Mouse (Mus musculus) forelimb bud, embryonic 11.5 days (tissue): ENCODE measurements around the gene Mvp.

Experiments
- DNase-seq: peaks from one replicate; pipeline ENCODE4 v3.0.0-alpha.2; 2012; ENCODE audit warnings: low read depth, low spot score

Gene Mvp

DNA sequence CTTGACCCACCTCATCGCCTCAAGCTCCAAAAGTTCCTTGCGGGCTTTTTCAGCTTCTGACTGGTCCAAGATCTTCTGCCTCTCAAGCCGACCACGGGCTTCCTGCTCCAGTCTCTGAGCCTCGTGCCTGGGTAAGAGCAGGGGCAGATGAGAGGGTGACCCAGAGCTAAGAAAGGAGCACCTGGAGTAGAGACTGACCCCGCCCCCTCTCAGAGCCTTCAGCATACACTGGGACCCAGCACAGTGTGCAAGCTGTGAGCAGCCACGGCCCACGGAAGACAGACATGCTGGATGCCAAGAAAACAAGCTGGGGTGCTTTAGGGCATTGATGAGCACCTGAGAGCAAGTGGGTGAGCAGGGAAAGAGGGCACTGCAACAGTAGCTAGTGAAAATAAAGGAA is 25.6 kb downstream of the Mvp start:
- DNase-seq, result no peak

DNA sequence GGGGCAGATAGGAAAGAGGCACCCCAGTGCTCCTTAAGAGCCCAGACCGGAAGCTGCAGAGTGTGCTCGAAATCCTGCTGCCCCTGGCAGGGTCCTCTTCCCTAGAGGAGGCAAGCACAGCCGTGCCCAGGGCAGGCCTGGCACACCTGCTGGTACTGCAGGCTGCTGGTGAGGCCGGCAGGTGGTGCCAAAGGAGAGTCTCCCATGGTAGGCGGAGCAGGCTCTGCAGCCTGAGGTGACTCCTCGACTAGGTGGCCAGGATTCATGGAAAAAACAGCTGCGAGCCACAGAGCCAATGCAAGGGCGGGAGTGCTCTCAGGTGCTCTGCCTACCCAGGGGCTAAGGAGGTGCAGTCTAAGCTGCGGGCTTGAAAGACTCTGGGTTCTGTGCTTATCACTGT is 28.1 kb downstream of the Mvp start:
- no peak for DNase-seq

DNA sequence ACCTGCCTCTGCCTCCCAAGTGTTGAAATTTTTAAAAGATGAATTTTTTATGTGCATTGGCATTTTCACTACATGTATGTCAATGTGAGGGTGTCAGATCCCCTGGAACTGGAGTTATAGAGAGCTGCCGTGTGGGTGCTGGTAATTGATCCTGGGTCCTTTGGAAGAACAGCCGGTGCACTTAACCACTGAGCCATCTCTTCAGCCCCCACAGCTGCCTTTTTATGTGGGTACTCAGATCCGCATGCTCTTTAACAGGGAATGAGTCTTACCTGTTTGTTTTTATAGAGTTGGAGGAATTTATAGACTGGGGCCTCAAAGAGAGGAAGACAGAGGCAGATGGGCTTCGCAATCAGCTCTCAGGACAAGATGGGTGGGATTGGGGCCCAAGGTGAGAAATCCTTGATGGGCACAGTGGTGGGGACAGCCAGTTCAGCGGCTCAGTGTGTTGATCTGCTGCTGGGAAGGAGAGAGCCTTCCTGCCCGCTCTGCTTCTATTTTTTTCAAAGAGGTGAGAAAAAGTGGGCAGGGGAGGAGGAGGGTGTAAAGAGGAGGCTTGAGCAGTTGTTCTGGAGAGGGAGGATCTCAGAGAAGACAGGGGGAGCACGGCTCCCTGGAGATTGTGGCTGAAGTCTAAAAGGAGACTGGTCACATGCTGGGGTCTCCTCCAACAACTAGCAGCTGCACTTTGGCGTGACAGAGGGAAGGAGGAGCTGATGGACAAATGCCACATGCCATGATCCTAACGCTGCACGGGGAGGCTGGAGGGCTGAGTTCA is 29.6 kb downstream of the Mvp start:
- DNase-seq, result no peak

DNA sequence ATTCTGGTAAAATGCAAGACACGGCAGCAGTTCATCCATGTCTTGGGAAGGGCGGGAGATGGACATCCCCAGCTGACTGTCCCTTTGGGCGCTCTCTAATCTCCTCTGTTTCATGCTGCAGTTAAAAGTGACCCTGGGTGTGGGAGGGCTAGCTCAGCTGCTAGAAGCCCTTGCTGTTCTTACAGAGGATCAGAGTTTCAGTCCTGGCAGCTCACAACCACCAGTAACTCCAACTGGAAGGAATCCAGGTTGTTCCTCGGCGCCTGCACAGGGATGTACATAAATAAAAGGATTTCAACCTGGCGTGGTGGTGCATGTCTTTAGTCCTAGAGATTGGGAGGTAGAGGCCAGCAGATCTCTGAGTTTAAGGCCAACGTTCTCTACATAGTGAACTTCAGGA is 31.3 kb downstream of the Mvp start:
- DNase-seq, result no peak

DNA sequence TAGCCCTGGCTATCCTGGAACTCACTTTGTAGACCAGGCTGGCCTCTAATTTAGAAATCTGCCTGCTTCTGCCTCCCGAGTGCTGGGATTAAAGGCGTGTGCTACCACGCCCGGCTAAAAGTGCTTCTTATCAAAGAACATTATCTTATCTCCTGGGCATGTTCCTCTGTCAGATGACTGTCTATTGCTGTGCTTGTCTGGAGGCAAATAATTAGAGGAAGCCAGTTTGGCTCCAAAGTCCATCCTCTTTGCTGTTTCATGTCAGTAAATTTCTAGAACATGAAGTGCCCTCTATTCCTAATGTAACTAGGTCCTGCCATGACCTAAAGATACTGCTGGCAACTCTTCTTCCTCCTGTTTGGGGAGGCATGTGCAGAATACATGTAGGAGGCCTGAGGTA is 32.4 kb downstream of the Mvp start:
- no peak for DNase-seq

DNA sequence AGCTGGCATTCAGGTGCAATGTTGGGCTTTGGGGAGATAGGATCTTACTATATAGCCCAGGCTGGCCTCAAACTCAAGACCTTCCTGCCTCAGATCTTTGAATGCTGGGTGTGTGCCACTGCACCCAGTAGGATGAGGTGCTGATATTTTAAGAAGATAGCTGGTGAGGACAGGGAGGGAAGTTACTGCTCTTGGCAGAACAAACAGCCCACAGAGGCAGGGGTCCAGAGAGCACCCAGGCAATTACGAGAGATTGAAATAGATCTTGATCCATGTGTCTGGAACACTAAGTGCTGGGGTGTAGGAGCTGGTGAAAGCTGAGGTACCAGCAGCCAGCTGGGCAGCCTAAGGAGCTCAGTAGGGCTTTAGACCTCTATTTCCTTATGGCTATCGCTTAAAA is 32.8 kb downstream of the Mvp start:
- DNase-seq, result no peak

DNA sequence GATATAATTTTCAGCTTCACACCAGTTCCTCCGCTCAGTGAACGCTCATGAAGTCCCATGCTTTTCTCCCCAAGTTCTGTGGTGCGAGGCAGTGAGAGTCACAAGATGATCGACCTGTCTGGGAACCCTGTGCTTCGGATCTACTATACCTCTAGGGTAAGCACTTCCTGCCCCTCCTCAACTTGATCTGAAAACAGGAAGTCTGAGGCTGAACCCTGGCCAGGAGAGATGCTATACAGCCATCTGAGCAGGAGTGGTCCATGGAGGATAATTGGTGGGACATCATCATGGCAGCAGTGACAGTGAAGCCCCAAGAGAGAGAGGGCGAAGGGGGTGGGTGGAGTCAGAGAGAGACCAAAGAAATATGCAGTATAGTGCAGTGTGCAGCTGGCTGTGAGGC is 35.6 kb downstream of the Mvp start:
- DNase-seq, result no peak

DNA sequence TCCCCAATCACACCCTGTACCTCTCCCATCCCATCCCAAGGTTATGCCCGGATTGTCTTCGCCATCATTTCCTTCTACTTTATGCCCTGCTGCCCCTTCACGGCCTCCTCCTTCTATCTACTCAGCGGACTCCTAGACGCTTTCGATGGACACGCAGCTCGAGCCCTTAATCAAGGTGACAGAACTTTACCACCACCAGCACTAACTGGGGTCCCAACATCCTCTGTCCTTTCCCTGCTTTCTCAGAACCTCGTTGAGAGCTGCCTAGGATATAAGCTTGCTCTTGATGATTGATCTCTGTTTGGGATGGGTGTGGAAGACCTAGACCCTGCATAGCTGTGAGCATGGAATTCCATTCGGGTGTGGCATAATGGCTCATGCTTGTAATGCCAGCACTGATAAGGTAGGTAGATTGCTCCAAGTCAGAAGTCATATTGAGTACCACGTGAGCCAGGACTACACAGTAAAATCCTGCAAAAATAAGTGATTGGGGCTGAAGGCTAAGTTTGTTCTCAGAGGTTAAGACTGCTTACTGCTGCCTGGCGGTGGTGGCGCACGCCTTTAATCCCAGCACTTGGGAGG is 37.5 kb downstream of the Mvp start:
- DNase-seq, result no peak

DNA sequence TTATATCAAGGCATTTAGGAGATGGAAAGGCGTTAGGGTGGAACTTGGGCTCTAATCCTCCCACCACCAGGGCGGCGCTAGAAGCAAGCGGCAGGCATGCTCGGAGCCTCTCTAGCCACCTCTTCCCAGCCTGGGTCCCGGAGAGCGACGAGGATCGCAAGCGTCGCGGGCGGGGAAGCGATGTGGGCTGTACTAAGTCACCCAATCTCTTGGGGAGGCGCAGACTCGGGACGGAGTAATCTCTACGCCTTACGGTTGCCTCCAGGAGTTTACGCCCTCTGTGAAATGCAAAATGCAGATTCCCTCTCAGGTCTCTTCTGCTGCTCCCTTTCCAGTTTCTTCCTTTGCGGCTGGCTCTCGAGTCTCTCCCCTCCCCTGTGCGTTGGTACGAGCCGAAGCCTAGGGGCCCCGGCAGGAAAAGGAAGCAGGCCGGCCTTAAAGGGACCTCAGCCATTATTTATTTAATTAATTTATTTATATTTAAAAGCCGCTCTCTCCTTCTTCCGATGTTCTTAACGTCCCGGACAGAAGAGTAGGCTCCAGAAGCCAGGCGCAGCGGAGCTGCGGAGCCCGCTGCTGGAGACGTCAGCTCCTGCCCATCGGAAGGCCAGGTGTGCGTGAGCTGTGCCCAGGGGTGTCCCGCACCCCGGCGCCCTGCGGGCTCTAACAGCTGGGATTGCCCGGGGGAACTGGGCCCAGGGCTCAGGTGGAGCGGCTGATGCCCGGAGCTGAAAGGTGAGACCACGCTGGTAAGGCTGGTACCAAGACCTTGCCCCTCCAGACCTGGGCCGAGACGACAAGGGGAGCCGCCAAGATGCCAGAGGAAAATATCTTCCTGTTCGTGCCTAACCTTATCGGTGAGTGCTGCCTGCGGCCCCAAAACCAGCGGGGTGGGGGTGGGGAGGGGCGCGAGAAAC is 38.2 kb downstream of the Mvp start, which contains the start of gene Cdiptos:
Gene Cdiptos (minus strand): TSS at position 149 of the 917 bp plus-strand sequence.
- peak; percentile 96 for DNase-seq

DNA sequence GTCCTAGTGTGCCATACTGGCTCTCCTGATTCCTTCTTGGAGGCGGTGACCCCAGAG is 38.7 kb downstream of the Mvp start, which contains the start of gene Cdipt:
Gene Cdipt (plus strand): TSS at position 22 of the 57 bp plus-strand sequence.
- DNase-seq, result no peak

DNA sequence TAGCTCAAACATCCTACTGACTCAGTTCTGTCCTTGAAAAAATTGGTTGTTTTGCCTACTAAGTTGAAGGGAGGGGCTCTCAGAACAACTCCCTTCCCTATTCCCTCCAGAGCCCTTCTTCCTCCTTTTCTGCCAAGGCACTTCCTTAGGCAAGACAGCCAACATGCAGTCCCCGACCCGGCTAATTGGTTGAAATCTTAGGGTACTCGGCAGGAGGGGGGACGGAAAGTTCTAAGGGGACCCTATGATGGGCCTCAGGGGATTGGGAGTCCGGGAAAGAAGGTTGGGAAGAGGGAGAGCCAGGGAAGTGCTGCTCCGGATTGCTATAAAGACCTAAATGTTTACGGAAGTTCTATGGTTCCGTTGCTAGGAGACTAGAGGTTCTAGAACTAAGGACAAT is 38.9 kb downstream of the Mvp start:
- DNase-seq, result no peak

DNA sequence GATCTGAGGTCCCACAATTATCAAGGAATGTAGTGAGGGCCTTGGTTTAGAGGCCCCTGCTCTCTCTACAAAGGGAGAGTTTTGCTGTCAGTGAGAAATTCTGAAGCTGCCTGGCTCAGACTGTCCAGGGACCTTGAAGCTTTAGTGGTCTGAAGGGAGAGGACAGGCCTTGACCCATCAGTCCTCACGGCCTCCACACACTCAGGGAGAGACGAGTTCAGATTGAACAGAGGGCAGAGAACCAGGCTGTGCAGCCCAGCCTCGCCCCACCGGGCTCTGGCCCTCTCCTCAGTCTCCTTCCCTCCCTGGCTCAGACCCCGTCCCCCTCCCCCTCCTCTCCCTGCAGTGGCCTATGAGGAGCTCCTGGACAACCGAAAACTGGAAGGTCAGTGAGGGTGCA is 47.1 kb downstream of the Mvp start:
- no peak for DNase-seq

DNA sequence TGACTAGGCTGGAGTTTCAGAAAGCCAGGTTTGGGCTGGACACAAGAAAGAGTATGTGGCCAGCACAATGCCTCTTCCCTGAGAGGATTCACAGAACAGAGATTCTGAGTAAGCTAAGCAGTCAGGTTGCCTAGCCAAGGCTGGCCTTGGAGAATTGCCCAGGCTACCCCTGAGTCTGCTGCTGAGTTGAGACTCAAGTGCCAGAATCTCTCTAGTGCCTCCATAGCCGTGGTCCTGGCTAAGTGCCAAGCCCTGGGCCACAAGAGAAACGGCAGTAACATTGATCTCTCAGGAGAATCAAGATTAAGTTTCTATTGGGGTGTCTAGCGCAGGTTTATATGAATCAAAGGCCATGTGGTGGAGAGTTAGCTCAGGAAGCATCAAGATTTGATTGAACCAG is 48.9 kb downstream of the Mvp start:
- DNase-seq, result no peak

DNA sequence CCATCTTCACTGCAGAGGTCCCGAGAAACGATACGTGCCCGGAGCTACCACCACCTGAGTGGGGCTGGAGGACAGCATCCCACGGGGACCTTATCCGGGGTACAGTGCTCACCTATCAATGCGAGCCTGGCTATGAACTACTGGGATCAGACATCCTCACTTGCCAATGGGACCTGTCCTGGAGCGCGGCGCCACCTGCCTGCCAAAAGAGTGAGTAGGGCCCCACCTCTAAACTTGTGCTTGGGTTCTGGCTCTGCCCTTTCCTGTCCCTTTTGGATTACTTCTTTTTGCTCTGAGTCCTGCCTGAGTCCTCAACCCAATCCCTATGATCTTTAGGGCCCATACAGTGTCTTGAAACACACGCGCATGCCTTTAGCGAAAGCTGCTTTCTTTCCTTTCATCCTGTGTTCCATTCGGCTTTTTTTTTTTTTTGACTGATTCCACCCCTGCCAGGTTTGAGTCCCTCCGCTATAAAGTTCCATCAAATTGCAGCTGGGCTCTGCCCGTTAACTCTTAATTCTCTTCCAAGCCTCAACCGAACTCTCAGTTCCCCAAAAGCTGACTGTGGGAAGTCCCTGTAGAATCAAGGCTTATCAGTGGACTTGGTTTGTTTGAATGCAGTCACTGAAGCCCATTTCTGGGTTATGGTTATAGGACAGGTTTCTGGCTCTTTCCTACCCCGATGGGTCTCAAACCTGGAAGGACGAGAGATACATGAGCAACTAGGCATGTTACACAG is 50.7 kb downstream of the Mvp start:
- peak; percentile 13 for DNase-seq

DNA sequence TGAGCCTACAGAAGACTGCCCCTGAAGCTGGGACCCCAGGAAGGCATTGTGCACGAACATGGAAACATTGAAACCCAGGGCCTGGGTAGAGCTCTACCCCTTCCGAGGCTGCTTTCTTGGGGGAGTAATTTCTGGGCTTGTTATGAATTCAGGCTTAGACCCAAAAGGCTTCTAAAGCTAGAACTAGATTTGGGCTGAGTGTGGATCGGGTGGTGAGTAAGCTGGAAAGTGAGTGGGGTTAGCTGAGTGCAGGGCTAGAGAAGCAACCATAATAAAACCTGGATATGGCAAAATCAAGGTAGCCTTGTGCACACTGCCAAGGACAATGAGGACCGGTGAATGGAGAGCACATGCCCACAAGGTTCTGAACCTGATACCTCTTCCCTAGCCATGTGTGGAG is 52.5 kb downstream of the Mvp start:
- DNase-seq, result no peak

DNA sequence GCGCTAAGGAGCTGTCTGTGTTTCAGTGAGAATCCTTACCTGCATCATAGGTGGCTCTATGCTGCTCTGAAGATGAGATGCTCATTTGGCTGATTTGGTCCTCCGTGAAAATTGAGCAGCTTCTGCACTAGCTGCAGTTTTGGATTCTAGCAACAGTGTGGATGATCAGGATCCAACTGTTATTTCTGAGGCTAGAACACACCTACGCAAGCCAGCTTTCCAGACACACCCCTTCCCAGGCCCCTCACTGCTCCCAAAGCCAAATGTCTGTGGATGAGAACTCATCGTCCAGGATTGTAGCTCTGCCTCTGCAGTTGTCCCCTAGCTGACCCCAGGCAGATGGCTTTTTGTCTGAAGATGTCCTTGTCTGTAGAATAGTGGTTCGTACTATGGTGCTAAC is 53.3 kb downstream of the Mvp start:
- DNase-seq, result no peak

DNA sequence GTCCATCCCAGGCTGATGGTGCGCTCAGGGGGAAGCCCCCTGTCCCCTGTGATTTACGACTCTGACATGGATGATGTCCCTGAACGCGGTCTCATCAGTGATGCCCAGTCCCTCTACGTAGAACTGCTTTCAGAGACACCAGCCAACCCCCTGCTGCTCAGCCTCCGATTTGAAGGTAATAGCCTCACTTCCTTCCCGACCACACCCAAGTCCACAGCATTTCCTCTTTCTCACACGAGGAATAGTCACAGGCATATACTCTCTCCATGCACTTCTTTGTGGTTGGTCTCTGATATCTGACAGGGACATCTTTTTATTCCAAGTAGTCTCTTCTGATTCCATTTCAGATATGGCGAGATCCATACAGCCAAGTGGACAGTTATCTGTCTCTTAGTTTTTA is 54.6 kb downstream of the Mvp start:
- DNase-seq, result no peak

DNA sequence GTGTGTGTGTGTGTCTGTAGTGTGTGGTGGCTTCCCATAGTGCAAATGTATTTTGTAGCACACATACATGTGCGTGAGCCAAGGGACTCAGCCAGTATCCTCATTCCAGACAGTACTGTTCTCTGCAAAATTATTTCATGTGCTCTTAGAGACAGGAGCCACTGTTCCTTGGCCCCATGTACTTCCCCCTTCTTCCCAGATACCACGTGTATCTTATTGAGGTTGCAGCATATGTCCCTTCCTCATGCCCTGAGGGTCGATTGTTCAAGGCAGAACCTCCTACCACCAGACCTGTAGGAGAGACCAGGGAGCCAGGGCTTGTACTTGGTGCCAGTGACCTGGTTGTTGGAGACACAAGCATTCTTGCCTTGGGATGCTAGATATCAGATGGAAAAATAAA is 59.3 kb downstream of the Mvp start:
- DNase-seq, result no peak

DNA sequence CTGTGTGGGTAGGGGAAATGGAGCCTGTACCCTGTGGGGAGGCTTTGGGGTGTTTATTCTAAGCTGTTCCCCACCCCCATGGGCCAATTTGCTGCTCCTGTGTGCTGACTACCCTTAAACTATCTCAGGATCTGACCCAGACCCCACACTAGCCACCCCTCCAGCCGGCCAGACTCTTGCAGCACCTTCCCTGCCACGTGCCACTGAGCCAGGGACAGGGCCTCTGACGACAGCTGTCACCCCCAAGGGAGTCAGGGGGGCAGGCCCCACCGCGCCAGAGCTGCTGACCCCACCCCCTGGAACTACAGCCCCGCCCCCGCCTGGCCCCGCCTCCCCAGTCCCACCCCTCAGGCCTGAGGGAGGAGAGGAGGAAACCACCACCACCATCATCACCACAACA is 61.8 kb downstream of the Mvp start:
- DNase-seq, result no peak

DNA sequence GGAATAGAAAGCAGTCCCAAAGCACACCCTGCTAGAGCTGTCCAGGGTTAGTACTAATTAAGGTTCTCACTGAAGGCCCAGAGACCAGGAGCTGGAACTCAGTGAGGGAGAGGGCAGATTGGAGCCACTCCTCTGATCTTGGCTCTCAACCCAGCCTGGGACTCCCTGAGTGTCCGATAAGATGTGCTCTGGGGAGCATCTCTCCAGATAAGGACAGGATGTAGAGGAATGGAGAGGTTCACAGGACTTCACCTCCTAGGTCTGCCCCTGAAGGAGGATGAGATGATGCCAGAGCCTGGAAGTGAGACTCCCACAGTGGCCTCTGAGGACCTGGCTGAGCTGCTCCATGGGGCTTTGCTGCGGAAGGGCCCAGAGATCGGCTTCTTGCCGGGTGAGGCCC is 62.7 kb downstream of the Mvp start:
- no peak for DNase-seq

DNA sequence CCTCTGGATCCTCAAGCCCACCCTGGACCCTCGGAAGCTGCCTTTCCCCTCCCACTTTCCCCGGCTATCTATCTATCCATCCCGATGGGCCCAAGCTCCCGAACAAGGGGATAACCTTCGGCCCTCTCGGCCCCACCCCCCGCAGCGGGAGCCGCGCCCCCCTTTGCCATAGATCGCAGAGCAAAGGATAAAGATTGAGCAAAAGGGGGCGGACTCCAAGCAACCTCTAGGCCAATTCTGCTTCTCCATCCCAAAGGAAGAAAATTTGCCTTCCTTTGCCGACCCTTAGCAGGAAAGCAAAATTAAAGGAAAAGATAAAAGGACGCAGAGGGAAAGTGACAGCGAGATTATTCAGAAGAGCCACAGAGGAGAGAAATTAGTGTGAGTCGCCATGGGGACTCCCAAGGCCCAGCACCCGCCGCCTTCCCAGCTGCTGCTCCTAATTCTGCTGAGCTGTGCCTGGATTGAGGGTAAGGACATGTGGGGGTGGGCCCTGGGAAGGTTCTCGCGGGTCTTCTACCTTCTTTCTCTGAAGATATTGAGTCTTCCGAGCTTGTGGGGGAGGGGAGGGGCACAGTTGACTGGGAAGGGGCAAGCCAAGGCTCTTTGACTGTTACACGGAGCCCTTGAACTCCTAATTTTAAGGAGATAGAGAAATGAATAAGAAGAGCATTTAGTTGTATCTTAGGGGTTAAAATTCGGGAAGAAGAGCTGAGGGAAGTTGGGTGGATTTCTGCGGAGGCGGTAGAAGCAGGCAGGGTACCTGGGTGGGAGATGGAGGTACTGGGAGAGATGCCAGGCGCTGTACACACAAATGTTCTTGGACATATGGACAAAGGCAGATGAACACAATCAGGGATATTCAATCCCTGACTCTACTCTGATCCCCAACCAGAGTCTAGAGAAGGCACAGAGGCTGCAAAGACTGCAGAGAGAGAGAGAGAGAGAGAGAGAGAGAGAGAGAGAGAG is 63.5 kb downstream of the Mvp start:
- no peak for DNase-seq
